Mouse (Mus musculus): Measurements from ENCODE around the gene Txnrd2.

DNA sequence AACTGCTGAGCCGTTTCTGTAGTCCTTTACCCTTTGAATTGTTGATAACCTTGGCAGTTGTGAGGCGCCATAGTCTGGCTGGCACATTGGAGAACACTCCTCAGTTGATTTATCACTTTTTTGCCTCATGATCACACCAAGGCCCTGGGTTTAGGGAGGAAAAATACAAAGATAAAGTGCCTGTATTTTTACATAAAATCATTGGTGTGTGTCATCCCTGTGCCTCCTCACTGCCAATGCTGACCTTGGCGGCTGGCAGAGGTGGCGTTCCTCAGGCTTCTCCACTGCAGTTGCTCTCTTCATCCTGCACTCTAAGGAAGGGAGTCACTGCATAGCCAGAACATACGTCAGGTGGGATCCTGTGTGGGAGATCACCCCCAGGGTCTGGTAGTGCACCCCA lies 85.6 kb downstream of the Txnrd2 start:
- TF ChIP-seq CTCF (IDR thresholded peaks at IDR 0.05; ENCODE audit: insufficient read depth, low read depth, low read length), result no peak
- no peak for TF ChIP-seq POLR2A (IDR thresholded peaks at IDR 0.05; ENCODE audit: insufficient read depth, low read depth, low read length)

All from olfactory bulb, adult 2 months (tissue).